Mouse (Mus musculus): ENCODE measurements at regions not wholly inside any gene's neighbourhood (a gene's known extent, or its start where the extent isn't known, plus 50 kb on each side); places are given as distances from the start of the nearest gene placed in this dataset.

DNA sequence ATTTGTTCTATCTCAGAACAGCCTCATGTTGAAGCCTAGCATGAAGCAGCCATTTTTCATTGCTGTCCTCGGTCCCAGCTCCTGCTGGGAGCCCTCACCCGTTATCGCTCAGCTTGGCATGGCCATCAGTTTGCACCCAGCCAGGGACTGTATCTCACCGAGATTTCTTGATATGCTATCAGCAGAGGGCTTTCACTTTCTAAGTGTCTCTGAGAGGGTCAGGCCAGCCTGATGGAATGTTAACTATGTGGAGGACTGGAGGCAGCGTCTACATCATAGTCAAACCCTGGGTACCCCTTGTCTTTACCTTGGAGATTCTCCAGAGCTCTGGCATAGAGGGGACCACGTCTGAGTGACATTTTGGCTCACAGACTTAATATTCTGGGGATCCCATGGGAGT lies 84.9 kb upstream of the 4930535I16Rik start:
- no peak for DNase-seq (ENCODE audit: low read depth)
- no peak for TF ChIP-seq CTCF (IDR thresholded peaks at IDR 0.05; ENCODE audit: borderline replicate concordance, extremely low read depth, insufficient read depth, insufficient read length)
- TF ChIP-seq POLR2A (IDR thresholded peaks at IDR 0.05; ENCODE audit: borderline replicate concordance, extremely low read depth, insufficient read depth, insufficient read length, poor library complexity, severe bottlenecking), result no peak

DNA sequence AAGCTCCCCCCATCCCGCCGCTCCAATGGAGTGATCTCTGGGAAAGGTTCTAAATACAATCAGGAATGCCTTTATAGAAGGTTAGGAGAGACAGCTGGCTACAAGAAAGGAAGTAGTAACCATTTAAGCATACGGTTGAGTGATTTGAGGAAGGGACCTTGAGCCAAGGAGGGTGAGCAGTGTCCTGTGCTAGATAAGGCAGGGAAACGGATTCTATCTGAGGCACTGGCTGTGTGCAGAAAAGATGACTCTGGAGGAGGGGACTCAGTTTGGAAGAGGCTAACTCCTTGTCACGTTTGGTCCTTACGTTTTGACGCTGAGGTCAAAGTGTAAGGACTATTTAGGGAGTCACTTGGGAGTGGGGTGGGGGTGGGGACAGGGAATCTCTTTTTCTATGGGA lies 84.3 kb upstream of the 4930535I16Rik start:
- DNase-seq (ENCODE audit: low read depth), result no peak
- TF ChIP-seq POLR2A (IDR thresholded peaks at IDR 0.05; ENCODE audit: borderline replicate concordance, extremely low read depth, insufficient read depth, insufficient read length, poor library complexity, severe bottlenecking), result no peak
- no peak for TF ChIP-seq CTCF (IDR thresholded peaks at IDR 0.05; ENCODE audit: borderline replicate concordance, extremely low read depth, insufficient read depth, insufficient read length)

DNA sequence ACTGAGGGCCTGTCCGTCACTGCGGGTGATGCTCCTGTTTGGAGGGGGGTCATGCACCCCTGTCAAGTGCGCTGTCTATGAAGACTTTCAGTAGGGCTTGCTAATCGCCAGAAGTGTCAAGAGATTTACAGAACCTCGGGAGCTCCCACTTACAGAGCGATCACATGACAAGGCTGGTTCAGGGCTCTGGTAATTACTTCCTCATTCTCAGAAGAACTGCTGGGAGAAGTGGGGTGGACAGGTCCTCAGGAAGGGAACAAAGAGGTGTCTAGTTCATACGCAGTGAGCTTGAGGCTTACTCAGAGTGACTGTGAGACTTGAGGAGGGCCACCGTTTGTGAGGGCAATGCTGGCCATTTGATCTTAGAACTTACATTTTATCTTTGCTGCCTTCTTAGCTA lies 78.0 kb upstream of the 4930535I16Rik start:
- TF ChIP-seq CTCF (IDR thresholded peaks at IDR 0.05; ENCODE audit: borderline replicate concordance, extremely low read depth, insufficient read depth, insufficient read length) (no peak), POLR2A (IDR thresholded peaks at IDR 0.05; ENCODE audit: borderline replicate concordance, extremely low read depth, insufficient read depth, insufficient read length, poor library complexity, severe bottlenecking) (no peak)
- DNase-seq (ENCODE audit: low read depth), result no peak

DNA sequence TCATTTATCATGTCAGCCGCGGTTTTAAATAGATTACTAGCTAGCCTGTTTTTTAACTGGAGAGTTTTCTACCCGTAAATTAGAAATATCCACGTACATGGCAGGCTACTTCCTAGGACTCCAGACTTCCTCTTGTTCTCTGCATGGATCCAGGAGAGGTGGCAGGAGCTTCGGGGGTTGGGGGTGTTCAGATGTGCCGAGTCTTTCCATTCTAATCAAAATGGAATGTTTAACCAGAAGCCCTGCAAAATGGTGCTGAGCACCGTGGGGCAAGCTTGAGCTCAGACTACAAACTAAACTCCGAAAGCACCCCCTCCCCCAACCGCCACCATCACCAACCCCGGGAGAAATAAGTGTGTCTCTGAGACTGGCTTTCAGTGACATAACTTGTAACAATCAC lies 73.4 kb upstream of the 4930535I16Rik start:
- DNase-seq (ENCODE audit: low read depth), result no peak
- no peak for TF ChIP-seq POLR2A (IDR thresholded peaks at IDR 0.05; ENCODE audit: borderline replicate concordance, extremely low read depth, insufficient read depth, insufficient read length, poor library complexity, severe bottlenecking)
- no peak for TF ChIP-seq CTCF (IDR thresholded peaks at IDR 0.05; ENCODE audit: borderline replicate concordance, extremely low read depth, insufficient read depth, insufficient read length)

DNA sequence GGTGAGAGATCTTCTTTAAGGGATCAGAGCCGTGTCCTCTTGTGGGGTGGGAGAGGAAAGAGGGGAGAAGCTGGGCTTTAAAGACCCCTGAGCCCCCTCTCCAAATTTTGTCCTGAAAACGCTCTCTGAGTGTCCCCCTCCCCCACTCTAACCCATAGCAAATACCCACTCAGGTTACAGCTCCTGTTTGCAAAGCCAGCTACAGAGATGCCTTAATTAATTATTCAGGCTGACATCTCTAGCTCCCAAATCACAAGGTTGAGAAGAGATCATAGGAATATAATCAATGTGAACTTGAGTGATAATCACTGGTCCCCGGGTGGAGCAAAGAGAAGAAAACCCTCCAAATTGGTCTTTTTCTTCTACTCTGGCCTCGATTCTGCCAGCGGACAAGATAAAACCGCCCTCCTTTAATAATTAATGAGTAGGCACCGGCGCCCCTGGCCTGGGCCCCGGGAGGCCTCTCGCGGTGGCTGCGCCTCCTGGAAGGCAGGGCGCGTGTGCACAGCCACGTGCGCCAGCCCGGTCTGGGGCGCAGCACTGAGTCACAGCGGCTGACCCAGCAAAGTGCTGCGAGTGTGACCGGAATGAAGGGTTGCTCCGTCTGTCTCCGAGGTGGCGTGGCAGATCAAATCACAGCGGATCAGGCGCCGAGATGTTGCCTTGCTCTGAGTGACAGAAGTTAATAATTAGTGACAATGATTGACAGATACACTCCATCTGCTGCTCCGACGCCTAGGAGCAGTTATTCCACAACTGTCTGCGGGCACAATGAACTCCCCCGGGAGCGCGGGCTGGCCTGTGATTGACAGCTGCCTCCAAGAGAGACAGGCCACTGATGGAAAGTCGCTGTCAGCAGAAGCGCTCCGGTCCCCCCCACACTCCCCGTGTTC lies 72.7 kb upstream of the 4930535I16Rik start:
- peak; percentile 85 for DNase-seq (ENCODE audit: low read depth)
- TF ChIP-seq CTCF (IDR thresholded peaks at IDR 0.05; ENCODE audit: borderline replicate concordance, extremely low read depth, insufficient read depth, insufficient read length) (no peak), POLR2A (IDR thresholded peaks at IDR 0.05; ENCODE audit: borderline replicate concordance, extremely low read depth, insufficient read depth, insufficient read length, poor library complexity, severe bottlenecking) (no peak)

Measured in brain, embryonic 14.5 days (tissue).